Mouse (Mus musculus) cerebellum, postnatal 14 days (tissue): ENCODE data around the gene Ccl24.
A peak's percentile ranks its signal among the peaks of the same experiment; 100 is the strongest.
"Not testable (repeated sequence)": the region's sequence is repeated elsewhere in the genome, so short reads cannot be mapped to it uniquely, and the experiment has no call there.

Experiments
- DNase-seq, 2 experiments: peaks; one replicate each; pipeline ENCODE4 v3.0.0; 2021; ENCODE audit warnings: mixed read lengths in 2 of 2

Ccl24 gene

DNA sequence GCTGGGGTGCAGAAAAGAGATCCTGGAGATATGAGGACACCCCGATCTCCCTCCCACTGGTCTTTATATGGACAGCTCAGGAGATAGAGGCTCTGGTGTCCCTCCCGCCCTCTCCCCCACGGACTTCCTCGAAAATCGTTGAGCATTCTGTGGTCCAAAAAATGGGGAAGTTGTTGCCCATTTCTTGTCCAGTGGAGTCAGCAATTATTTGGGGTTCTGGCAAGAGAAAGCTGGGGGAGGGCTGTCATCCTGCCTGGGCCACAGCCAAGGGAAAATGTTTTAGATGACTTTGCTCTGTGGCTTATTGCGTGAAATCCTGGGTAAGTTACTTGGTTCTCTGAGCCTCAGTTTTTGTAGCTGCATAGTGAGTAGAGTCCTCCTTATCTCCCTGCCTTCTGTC lies at the start of gene Ccl24:
TSS of gene Ccl24 (minus strand) at position 44 of the 400 bp plus-strand sequence.
- no peak for DNase-seq

DNA sequence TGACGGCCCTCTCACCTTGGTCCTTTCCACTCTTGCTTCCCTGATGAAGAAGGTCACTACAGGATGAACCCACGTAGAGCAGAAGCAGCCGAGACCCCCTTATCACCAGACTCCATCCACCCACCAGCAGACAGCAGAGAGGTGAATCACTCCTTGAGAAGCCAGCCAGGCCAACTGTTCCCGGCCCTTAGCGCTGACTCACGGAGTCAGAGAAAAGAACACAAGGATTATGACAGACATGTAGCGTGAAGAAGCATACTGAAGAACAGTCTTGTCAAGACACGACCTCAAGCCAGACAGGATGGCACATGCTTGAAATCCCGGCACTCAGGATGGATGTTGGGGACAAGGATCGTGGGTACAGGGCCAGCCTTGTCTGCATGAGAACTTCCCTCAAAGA lies 48.9 kb upstream of the Ccl24 start:
- DNase-seq, result peak in 1 of 2 experiments; percentile 1

DNA sequence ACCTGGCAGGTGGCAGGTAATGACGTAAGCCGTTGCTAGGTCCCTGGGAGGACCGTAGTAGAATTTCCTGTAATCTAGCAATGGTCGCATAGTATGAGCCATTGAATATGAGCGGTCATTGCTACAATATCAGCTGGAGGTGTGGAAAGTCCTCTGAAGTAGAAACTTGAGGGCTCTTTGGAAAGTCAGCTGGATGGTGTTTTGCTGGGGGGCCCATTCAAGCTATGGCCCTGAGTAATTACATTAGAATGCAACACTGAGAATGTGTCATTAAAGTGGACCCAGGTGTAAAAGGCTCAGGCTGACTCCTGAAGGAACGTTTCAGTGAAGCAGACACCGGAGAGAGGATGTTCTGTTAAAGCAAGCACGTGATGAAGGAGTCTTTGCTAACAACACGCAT lies 47.7 kb upstream of the Ccl24 start:
- DNase-seq, result no peak

DNA sequence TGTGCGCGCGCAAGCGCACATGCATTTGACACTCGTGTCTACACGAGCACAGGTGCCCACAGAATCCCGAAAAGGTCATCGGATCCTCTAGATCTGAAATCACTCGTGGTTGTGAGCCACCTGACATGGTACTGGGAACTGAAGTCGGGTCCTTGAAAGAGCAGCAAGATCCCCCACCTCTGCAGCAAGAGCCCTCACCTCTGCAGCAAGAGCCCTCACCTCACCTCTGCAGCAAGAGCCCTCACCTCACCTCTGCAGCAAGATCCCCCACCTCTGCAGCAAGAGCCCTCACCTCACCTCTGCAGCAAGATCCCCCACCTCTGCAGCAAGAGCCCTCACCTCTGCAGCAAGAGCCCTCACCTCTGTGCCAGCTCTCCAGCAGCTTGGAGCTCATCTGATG lies 46.9 kb upstream of the Ccl24 start:
- DNase-seq, result not testable (repeated sequence)

DNA sequence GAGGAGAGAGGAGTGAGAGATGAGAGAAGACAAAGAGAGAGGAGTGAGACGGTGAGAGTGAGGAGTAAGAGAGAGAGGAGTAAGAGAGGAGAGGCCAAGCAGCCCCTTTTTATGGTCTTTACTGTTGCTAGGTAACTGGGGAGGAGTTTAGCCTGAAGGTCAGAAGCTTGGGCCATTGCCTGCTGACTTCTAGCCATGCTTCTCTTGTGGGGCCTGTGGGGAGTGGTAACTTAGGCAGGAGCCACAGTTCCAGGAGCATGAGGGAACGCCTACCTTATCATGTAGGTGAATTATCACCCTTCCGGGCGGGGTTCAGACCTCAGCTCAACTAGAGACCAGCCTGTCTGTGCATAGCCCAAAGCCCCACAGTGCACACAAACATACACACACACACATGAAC lies 36.9 kb upstream of the Ccl24 start:
- no peak for DNase-seq

DNA sequence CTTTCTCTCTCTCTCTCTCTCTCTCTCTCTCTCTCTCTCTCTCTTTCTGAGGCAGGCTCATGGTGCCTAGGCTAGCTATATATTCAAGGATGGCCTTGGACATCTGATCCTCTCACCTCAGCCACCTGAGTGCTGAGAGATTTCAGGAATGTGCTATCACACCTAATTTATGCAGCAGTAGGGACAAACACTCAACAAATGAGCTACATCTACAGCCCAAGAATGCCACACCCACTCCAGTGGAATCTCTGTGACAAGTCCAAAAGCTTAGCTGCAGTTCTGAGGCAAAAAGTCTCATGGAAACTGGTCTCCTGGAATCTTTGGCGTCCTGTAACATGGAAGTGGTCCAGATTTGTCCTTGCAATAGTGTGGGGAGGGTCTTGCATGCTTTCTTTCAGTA lies 34.7 kb upstream of the Ccl24 start:
- DNase-seq, result no peak

DNA sequence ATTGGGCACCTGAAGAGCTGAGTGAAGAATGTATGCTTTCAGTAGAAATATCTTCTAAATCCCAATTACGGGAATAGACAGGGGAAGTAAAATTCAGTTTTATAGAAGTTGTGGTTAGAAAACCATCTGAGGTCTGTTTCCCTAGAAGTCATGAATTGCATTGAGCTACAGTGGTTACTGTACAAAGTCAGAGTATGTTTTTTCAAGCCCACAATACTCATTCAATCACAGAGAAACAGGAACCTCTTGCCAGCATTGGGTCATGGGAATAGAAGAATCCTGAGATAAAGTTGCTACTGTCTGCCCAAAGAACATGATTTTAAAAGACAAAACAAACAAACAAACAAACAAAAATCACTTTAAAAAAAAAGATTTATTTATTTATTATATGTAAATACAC lies 33.9 kb upstream of the Ccl24 start:
- not testable (repeated sequence) for DNase-seq

DNA sequence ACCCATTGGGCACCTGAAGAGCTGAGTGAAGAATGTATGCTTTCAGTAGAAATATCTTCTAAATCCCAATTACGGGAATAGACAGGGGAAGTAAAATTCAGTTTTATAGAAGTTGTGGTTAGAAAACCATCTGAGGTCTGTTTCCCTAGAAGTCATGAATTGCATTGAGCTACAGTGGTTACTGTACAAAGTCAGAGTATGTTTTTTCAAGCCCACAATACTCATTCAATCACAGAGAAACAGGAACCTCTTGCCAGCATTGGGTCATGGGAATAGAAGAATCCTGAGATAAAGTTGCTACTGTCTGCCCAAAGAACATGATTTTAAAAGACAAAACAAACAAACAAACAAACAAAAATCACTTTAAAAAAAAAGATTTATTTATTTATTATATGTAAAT lies 31.8 kb upstream of the Ccl24 start:
- not testable (repeated sequence) for DNase-seq

DNA sequence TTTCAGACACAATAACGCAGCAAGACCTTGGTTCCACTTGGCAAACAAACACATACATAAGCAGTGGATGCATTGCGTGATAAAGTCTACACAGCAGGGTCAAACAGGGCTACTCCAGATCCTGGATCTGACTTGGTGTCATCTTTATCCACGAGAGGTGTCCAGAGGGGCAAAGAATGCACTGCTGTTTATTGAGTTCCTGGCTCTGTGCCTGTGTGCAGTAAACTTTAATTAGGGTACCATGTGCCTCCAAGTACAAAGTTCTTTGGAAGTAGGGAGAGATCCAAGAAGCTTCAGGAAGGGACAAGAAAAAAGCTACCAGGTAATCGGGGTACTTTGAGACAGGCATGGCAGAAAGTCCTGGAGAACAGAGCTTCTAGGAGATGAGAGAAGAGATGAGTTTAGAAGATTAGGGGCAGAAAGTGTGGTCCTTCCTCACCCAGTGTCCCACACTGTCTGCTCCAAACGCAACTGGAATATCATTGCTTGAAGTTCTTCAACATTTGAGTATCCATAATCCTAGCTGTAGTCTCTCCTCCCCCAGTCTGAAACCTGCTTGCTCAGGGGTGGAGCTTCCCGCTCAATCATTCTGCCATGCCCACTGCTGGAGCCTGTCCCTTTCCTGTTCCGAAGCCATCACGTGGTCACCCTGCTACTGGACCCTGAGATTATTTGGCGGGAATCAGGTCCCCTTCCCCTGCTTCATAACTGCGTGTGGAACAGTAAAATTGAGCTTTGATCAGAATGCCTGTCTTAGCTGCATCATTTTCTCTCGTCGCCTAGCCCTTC lies 17.3 kb upstream of the Ccl24 start:
- no peak for DNase-seq

DNA sequence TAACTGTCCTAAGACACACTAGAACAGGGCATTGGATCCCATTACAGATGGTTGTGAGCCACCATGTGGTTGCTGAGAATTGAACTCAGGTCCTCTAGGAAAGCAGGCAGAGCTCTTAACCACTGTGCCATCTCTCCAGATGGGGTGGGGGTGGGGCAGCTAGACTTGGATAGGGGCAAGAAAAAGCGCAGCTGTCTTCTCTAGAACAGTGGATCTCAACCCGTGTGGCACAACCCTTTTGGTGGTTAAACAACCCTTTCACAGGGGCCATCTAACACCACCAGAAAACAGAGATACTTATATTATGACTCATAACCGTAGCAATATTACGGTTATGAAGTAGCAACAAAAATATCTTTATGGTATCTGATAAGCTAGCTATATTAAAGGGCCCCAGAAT lies 14.9 kb upstream of the Ccl24 start:
- DNase-seq, result no peak

DNA sequence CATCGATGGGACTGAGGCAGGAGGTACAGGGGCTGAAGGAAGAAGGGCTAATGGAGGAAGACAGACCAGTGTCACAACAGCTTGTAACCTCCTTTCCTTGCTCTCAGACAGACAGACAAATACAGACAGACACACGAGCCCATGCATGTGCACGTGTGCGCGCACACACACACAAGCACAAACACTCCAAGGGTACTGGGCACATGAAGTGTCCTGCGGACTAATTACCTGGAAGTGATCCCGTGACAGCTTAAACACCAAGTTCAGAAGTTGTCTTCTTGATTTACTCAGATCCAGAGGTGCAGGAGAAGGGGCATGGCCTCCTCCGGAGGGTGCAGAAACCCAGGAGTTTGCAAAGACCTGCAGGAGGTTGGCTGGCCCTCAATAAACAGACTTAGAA lies 12.8 kb upstream of the Ccl24 start:
- no peak for DNase-seq

DNA sequence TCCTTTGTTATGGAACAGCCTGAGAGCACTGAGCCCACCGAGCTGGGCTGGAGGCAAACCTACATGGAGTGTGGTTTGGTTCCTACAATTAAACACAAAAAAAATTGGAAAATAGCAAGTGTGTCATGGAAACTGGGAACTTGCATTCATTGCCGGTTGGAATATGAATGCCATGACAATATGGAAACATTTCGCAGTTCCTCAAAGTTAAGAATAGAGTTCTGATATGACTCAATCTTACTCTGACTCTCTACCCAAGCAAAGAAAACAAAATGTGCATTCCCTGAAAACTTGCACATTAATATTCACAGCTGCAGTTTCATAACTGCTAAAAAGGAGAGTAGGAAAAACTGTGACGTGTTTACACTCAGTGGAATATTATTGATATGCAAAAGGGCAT lies 9.5 kb upstream of the Ccl24 start:
- no peak for DNase-seq

DNA sequence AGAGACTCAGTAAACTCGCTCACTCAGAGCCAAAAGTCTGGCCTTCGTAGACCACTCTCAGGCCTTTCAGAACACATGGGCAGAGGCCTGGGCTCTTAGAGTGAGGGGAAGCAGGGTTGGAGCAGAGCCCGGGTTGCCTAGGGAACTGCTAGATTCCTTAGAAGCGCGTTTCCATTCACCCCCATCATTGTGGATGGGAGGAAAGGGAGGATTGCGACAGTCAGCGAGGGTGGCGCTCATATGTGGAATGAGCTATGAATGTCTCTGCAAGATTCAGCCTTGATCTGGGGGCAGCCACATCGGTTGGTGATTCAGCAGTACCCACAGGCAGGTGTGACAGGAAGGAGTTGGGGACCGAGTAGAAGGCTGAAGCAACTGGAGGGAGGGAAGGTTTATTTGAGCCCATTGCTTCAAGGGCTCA lies 6.5 kb upstream of the Ccl24 start:
- DNase-seq, result peak in 1 of 2 experiments; percentile 10

DNA sequence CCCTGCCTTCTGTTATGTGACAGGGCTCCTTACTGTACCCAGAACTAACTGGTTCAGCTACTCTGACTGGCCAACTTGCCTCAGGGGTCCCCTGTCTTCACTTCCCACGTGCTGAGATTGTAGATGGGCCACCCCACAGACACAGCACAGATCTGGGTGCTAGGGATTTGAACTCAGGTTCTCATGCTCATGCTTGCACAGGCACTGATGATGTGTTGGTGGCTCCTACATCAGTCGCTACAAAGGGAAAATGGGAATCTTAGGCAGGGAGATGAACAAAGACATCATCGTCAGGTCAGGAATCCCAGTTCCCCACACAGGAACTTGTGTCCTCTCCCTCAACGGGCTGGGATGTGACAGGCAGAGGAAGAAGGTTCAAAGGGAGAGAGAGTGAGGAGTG lies 3.2 kb upstream of the Ccl24 start:
- no peak for DNase-seq

DNA sequence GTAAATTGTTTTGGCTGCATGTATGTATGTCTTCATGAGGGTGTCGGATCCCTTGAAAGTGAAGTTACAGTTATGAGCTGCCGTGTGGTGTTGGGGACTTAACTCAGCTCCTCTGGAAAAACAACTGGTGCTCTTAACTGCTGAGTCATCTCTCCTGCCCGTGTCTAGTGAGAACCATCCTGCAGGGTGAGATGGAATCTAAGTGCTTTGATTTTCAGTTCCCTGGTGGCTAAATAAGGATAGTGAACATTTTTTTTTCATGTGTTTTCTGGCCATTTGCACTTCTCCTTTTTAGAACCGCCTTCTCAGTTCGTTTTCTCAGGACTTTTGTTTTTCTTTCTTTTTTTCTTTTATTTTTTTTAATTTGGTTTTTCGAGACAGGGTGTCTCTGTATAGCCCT lies 4.2 kb downstream of the Ccl24 start:
- no peak for DNase-seq

DNA sequence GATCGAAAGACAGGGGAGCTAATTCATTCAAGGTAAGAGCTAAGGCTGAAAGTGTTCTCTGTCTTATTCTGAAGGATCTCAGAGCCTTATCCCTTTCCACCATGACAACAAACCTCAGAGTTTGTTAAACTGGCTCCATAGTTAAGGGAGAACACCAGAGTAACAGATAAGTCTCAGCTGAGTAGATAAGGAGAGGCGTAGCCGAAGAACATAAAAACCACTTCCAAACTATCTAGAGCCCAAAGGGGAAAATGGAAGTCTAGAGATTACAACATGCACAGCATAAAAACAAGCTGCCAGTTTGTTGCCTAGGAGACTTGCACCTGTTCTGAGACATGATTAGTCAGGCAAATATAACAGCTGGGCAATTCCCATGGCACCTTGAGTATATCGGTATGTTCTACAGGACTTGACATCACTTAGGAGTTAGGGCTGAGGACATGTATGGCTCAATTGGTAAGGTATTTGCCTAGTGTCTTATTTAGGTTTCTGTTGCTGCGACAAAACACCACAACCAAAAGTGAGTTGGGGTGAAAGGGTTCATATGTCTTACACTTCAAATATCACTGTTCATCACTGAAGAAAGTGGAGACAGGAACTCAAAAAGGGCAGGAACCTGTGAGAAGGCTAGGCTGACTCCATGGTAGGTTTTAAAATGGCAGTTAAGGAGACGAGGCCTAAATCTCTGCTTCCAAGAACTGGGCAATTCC lies 5.1 kb downstream of the Ccl24 start:
- DNase-seq, result no peak

DNA sequence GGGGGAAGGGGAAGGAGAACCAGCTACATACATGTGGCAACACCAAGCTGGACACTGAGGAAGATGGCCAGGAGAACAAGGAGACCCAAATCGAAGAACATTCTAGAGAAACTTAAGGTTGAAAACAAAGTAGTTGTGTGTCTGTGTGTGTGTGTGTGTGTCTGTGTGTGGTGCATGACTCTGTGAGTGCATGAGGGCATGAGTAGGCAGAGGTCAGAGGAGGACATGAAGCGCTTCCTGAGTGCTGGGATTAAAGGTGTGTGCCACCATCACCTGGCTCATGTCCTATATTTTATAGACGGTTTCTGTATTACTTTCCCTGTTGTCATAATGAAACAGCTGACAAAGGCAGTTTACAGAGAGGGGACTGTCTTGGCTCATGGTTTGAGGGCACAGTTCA lies 9.4 kb downstream of the Ccl24 start, which contains the start of gene Ccl26:
TSS of gene Ccl26 (minus strand) at position 101 of the 400 bp plus-strand sequence.
- no peak for DNase-seq

DNA sequence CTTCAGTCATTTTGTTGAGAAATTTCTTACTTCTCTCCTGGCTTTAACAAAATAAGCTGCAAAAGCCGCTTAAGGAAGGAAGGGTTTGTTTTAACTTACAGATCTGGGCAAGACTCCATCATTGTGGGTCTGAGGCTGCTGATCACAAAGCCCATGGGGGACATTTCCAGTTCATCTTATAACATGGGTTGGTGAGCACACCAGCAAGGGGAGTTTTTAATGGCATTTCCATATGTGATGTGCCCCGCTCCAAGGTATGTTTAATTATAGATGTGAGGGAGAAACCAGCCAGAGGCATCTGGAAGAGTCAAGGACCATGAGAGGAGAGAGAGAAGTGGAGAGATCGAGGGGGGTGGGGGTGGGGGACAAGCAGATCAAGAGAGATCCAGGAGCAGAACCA lies 15.2 kb downstream of the Ccl24 start:
- no peak for DNase-seq

DNA sequence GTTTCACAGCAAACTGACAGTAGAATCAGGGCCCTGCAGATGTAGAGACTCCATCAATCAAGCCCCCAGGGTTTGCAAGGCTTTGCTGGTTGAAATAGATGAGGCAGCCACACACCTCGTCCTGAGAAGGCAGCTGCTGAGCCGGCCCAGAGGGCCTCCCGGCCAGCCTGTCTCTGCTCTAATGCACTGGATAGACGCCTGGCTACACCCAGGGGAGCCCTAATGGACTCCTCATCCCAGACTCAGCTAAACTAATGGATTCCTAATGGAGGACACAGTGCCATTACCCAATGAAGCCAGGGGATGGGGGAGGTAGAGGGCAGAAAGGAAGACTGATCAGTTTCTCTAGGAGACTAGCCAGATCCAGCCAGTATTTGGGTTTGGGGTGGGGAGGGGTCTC lies 15.8 kb downstream of the Ccl24 start:
- no peak for DNase-seq

DNA sequence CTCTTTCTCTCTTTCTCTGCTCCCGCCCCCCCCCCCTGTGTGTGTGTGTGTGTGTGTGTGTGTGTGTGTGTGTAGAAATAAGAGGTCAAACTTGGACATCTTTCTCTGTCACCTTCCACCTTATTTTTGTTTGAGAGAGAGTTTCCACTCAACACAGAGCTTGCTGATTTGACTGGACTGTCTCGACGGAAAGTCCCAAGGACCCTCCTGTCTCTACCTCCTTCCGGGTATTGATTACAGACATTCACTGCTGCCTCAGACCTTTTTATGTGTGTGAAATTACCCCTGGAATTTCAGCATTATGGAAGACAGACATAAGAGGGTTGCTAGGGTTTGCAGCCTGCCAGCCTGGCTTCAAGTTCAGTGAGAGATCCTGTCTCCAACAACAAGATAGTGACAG lies 16.6 kb downstream of the Ccl24 start:
- no peak for DNase-seq

DNA sequence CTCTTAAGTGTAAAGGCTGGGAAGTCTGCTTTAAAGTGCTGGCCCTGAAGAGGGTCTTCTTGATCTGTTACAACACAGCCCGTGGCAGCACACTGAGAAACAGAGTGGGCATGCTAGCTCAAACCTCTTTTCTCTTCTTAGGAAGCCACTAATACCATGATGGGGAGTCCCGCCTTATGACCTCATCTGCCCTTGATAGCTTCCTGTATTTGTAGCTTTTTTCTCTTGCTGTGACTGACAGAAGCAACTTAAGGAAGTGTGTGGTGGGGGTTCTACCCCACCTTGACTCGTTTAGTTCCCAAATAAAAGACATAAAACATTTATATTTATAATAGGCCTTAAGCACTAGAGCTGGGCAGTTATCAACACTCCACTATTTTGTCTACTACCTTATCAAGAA lies 21.3 kb downstream of the Ccl24 start:
- no peak for DNase-seq

DNA sequence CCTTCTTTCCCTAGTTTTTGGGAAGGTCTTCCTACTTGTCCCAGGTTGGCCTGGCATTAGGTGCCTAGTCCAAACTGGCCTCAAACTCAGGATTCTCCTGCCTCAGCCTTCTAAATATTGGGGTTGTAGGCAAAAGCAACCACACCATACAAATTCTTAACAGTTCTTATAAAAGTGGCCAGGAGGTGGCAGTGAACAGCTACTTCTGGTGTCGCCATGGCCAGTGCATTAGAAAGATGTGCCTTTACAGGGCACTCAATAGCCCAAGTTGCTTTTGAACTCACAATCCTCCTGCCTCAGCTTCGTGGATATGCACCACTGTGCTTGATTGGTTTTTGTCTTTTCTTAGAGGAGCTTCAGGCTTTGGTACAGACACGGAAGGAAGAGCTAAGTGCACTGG lies 21.9 kb downstream of the Ccl24 start:
- DNase-seq, result peak; percentile 38 to 47

DNA sequence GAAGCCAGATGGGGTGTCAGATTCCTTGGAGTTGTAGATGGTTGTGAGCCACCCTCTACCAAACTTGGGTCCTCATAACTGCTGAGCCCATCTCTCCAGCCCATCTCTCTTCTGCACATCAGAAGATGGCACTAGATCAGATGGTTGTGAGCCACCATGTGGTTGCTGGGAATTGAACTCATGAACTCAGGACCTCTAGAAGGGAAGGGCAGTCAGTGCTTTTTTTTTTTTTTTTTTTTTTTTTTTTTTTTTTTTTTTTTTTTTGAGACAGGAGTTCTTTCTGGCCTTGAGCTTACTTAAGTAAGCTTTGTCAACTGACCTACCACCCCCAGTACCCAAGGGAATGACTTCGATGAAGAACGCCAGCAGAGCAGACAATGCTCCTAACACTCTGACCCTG lies 24.9 kb downstream of the Ccl24 start:
- DNase-seq, result no peak
